Mouse (Mus musculus) hindbrain, embryonic 11.5 days (tissue): ENCODE measurements around the gene Elovl5. TPM values are rescaled to one million over a fixed set of nuclear protein-coding genes. Genes with fewer than 3 reads are reported as not detected.
A peak's percentile ranks its signal among the peaks of the same experiment; 100 is the strongest.

Source experiments
- ATAC-seq: fragments of 200-750 bp; cut with Nextera tagmentation; 2 replicates; pipeline ENCODE4 v1.8.0; 2017; ENCODE audit warnings: mild to moderate bottlenecking, moderate TSS enrichment, moderate library complexity; ENCODE audit not compliant: low FRiP score
- DNase-seq: peaks from one replicate; pipeline ENCODE4 v3.0.0-alpha.2; 2015; ENCODE audit warnings: low spot score
- H3K27ac ChIP-seq: fragments of 300-500 bp; sonication (generic); 2 replicates; pipeline ENCODE4 v1.5.1; 2014; ENCODE audit warnings: mild to moderate bottlenecking, low read depth, low read length
- H3K27me3 ChIP-seq: fragments of 300-500 bp; sonication (generic); 2 replicates; pipeline ENCODE4 v1.6.1; 2014; ENCODE audit warnings: mild to moderate bottlenecking, low read length, moderate library complexity, mixed read lengths; ENCODE audit not compliant: control insufficient read depth, insufficient read depth
- H3K36me3 ChIP-seq: fragments of 300-500 bp; sonication (generic); 2 replicates; pipeline ENCODE4 v1.6.1; 2014; ENCODE audit warnings: mild to moderate bottlenecking, low read length, moderate library complexity, mixed read lengths; ENCODE audit not compliant: control insufficient read depth, insufficient read depth
- H3K4me1 ChIP-seq: fragments of 300-500 bp; sonication (generic); replicated peaks from 2 replicates; pipeline ENCODE4 v1.6.1; 2014; ENCODE audit warnings: low read length, mixed read lengths; ENCODE audit not compliant: control insufficient read depth, insufficient read depth
- H3K4me2 ChIP-seq: fragments of 300-500 bp; sonication (generic); replicated peaks from 2 replicates; pipeline ENCODE4 v1.6.1; 2014; ENCODE audit warnings: mild to moderate bottlenecking, low read depth, low read length
- H3K4me3 ChIP-seq: fragments of 300-500 bp; sonication (generic); 2 replicates; pipeline ENCODE4 v1.5.1; 2014; ENCODE audit warnings: low read depth, low read length
- H3K9ac ChIP-seq: fragments of 300-500 bp; sonication (generic); 2 replicates; pipeline ENCODE4 v1.6.1; 2014; ENCODE audit warnings: low read depth, low read length
- H3K9me3 ChIP-seq: fragments of 300-500 bp; sonication (generic); 2 replicates; pipeline ENCODE4 v1.6.1; 2016; ENCODE audit warnings: low read length; ENCODE audit not compliant: control insufficient read depth
- WGBS: fragments of 180-500 bp; shearing (Covaris S2); extraction: QIAGEN DNeasy Blood & Tissue Kit; methylation state at CpG from one replicate; pipeline ENCODE4 v1.1.7; 2014; 5-methylcytosine and 5-hydroxymethylcytosine counted together
- polyA plus RNA-seq: library from polyadenylated mRNA; unstranded; fragments of >200 nt; fragmentation: Nextera tagmentation; extraction: Ambion mirVana; gene quantifications from 2 replicates; pipeline ENCODE4 v1.2.1, GENCODE M21; 2014

The Elovl5 gene
- polyA plus RNA-seq, 1 experiment from 2014 or later = 85.1 TPM

DNA sequence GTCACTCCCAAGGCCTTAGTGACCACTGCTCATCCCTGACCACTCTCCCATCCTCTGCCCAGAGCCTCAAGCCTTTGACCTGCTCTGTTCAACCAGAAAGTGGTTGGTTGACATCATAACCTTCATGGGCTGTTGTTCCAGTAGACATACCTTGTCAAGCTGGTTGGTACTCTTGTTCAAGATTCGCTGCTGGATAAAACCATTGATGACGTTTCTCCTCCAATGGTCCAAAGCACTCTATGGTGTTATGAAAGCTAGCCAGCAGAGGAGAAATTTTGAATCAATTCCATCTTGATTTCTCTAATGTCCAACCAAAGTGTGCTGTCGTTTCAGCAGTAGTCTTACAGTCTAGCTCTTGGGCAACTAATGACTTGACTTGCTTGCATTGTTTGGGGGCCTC, 27.0 kb downstream of the Elovl5 start:
- no peak for DNase-seq
- ATAC-seq = no peak
- H3K4me3 ChIP-seq = no peak overlapping the region
- no peak overlapping the region for H3K4me2 ChIP-seq
- H3K9ac ChIP-seq = no peak overlapping the region
- no peaks in the 10 kb centered on the region for H3K4me1 ChIP-seq
- H3K9me3 ChIP-seq = no peaks in the 10 kb centered on the region
- H3K36me3 ChIP-seq = no peaks in the 10 kb centered on the region
- H3K27ac ChIP-seq = no peak overlapping the region
- no peaks in the 10 kb centered on the region for H3K27me3 ChIP-seq
- 95% methylated on average over 3 of the region's 3 CpGs for WGBS

DNA sequence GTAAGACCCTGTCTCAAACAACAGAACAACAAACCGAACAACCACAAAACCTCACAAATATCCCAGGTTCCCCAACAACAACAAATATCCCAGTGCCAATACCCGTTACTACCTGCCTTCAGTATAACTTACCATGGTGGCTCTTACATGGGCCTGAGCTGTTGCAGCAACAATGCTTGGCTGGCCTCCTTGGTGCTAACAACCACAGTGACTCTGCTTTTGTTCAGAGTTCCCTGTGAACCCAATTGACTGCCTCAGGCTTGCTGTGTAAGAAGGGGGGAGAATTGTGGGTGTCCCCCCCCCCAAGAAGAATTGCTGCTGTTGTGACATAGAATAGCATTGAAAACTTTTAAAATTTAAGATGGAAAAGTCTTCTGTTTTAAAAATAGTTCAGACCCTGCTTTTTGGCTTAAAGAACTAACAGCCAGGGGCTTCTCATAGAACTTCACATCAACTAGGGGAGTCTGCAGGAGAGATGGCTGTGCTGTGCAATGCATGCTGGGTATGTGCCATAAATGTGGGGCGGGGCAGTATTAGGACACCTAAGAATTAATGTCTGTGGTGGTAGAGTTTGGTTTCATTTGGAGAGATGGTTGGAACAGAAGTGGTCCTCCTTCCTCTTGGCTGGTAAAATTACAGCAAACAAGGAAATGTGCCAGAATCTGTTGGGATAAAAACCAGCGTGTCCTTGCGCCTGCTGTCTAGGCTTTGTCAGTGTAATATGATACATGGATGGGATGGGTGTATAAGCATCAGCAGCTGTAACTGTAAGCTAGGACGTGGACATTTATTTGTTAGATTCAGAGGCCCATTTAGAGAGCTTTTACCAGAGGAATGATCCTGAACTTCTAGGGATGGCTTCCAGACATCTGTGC, 28.9 kb downstream of the Elovl5 start:
- WGBS = 89% methylated on average over 6 of the region's 6 CpGs
- H3K36me3 ChIP-seq = no peaks in the 10 kb centered on the region
- 0 out of 2 replicates have a peak, but pooled peaks cover 6% of the 10 kb centered on the region for H3K4me1 ChIP-seq
- H3K27me3 ChIP-seq = no peaks in the 10 kb centered on the region
- H3K9me3 ChIP-seq = no peaks in the 10 kb centered on the region
- H3K27ac ChIP-seq = no peak overlapping the region
- no peak overlapping the region for H3K9ac ChIP-seq
- H3K4me2 ChIP-seq = no peak overlapping the region
- DNase-seq (no peak), ATAC-seq (no peak)
- H3K4me3 ChIP-seq = no peak overlapping the region

DNA sequence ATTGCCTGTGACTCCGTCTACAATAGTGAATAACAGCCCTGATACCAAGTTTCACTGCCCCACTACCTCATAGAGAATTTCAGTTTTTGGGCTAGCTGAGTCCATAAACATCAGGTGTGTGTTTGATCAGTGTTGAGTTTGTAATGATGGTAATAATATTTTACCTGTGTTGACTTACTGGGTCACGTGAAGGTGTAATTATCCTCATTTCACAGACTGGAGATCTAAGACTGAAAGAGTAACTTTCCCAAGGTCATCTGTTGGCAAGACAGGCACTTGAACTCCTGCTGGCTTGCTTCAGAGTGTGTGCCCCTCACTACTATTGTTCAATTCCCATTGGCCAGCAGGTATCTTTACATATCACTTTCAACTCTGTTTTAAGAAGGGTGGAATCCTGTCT, 31.1 kb downstream of the Elovl5 start:
- Histone ChIP-seq H3K27me3 (no peaks in the 10 kb centered on the region), H3K9ac (no peak overlapping the region), H3K4me2 (no peak overlapping the region), H3K4me1 (peaks cover 10% of the 10 kb centered on the region; the same call in 1 of the 2 replicates), H3K36me3 (no peaks in the 10 kb centered on the region), H3K27ac (no peak overlapping the region), H3K4me3 (no peak overlapping the region), H3K9me3 (no peaks in the 10 kb centered on the region)
- DNase-seq (no peak), ATAC-seq (no peak)
- 93% methylated on average over 2 of the region's 2 CpGs for WGBS

DNA sequence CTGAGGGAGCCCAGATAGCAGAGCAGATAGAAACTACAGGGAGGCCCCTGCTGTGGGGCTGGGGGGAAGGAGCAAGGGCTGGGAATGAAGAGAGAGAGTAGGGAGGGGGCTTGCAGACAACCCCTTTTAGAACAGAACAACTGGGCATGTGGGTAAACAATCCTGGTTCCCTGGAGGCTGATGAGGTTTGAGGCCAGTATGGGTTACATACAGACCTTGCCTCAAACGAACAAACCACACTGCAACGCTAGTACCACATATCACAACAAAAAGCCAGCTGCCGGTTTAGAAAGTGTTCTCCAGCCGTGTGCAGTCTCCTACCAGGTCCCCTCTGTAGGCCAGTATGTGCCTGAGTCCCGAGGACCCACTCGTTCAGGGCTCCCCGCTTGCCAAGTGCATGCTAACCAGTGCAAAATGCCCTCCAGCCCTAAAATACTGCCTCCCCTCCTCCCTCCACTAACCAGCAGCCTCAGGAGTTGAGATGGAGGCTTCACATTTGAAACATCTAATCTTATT, 32.6 kb downstream of the Elovl5 start:
- WGBS = 46% methylated on average over 7 of the region's 7 CpGs
- Histone ChIP-seq H3K27ac (no peak overlapping the region; the same call in 1 of the 2 replicates), H3K9ac (no peak overlapping the region), H3K4me3 (no peak overlapping the region), H3K4me1 (peaks cover 12% of the 10 kb centered on the region; the same call in 1 of the 2 replicates), H3K9me3 (no peaks in the 10 kb centered on the region), H3K36me3 (no peaks in the 10 kb centered on the region), H3K27me3 (no peaks in the 10 kb centered on the region), H3K4me2 (no peak overlapping the region)
- ATAC-seq = no peak
- peak; percentile 19 for DNase-seq

DNA sequence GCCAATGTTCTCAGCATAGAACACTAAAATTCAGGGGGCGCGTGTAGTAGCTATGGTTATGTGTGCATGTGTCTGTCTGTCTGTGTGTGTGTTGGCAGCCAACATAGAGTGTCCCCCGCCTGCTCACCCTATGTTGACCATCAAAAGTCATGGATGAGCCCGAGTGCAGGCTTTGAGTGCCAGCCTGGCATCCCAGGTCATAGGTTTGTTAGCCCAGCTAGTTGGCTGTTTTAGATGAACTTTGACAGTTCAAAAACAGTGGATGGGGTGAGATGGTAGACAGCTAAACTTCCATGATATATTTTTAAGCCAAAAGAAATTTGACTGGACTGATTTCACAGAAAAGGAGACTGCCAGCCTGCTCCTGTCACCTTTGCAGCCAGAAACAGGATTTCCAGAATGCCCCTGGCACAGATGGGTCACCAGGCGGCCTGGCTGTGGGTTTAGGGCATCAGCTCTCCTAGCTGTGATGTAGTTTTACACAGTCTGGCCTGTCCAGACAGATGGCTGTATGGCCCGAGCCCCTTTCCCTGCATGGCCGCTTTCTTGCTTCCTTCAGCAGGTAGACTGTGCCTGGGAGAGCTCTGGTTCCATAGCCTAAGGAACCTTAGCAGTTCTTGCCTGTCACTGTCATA, 33.8 kb downstream of the Elovl5 start:
- 85% methylated on average over 7 of the region's 7 CpGs for WGBS
- Histone ChIP-seq H3K4me1 (peaks cover 12% of the 10 kb centered on the region; the same call in 1 of the 2 replicates), H3K4me3 (no peak overlapping the region), H3K9me3 (no peaks in the 10 kb centered on the region), H3K27ac (no peak overlapping the region), H3K27me3 (no peaks in the 10 kb centered on the region), H3K9ac (no peak overlapping the region), H3K36me3 (no peaks in the 10 kb centered on the region), H3K4me2 (no peak overlapping the region)
- DNase-seq = no peak
- no peak for ATAC-seq

DNA sequence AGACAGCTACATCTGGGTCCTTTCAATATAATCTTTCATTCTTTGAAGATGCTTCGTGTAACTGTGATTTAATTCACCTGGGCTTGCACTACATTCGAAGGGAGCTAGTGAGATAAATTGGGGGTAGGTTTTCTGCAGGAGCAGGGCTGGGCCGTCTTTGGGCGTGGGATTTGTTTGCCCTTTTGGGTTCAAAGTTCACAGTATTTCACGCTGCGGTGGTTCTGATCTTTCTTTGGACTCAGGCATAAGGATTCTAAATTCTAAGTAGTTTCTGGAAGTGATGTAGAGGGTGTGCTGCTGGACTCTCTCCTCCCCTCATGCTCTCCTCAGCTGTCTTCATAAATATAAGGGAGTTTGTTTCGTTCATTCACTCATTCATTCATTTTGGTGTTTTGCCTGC, 34.8 kb downstream of the Elovl5 start:
- no peak overlapping the region for H3K9ac ChIP-seq
- H3K4me2 ChIP-seq = no peak overlapping the region
- H3K4me1 ChIP-seq = peaks cover 12% of the 10 kb centered on the region; the same call in 1 of the 2 replicates
- WGBS = 74% methylated on average over 7 of the region's 7 CpGs
- no peaks in the 10 kb centered on the region for H3K27me3 ChIP-seq
- no peak for DNase-seq
- no peaks in the 10 kb centered on the region for H3K9me3 ChIP-seq
- no peak for ATAC-seq
- H3K4me3 ChIP-seq = no peak overlapping the region
- H3K36me3 ChIP-seq = no peaks in the 10 kb centered on the region
- H3K27ac ChIP-seq = no peak overlapping the region

DNA sequence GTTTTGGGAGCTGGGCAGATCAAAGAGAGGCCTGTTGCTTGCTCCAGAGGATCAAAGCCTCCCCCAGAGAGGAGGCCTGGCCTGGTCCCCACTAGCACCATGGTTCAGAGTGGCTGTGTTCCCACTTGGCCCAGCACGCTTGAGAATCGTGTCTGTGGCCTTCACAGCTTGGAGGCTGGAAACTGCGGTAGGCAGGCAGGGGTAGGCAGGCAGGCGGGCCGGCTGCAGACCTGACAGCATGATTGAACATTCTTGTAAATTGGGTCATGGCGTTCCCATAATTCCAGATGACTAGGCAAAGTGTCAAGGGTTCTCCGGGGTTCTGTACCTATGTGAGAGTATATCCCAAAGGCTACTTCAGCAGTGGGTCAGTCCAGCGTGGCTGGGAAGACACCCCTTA, 35.9 kb downstream of the Elovl5 start:
- no peak for DNase-seq
- Histone ChIP-seq H3K4me3 (no peak overlapping the region), H3K4me1 (peaks cover 12% of the 10 kb centered on the region; the same call in 1 of the 2 replicates), H3K36me3 (no peaks in the 10 kb centered on the region), H3K4me2 (no peak overlapping the region), H3K9me3 (no peaks in the 10 kb centered on the region), H3K9ac (no peak overlapping the region), H3K27me3 (no peaks in the 10 kb centered on the region), H3K27ac (no peak overlapping the region)
- ATAC-seq = peak; percentile 23; the same call in 1 of the 2 replicates
- 51% methylated on average over 8 of the region's 8 CpGs for WGBS

DNA sequence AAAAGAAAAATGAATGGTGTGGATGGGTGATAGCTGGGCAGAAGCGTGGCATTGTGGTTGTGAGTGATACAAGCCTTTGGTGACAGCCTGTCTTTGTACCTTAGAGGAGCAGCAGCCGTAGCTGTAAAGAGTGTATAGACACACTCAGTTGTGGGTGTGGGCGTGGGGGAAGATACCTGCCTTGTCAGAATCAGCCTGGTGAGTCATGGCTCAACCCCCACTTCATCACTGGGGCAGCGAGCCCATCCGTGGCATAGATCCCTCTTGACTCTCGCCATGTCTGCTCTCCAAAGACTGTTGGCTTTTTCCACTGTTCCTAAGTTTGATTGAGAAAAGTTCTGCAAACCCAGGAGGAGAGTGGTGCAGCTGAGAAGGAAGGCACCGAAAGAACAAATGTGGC, 37.3 kb downstream of the Elovl5 start:
- no peak overlapping the region for H3K27ac ChIP-seq
- no peak overlapping the region for H3K4me3 ChIP-seq
- no peak for ATAC-seq
- no peak for DNase-seq
- H3K4me1 ChIP-seq = peaks cover 10% of the 10 kb centered on the region; the same call in 1 of the 2 replicates
- no peaks in the 10 kb centered on the region for H3K36me3 ChIP-seq
- 90% methylated on average over 7 of the region's 7 CpGs for WGBS
- H3K27me3 ChIP-seq = no peaks in the 10 kb centered on the region
- no peak overlapping the region for H3K9ac ChIP-seq
- H3K9me3 ChIP-seq = no peaks in the 10 kb centered on the region
- no peak overlapping the region for H3K4me2 ChIP-seq
